ENCODE assay signal across 18 mouse cellular contexts in genomic region chr11:75257056-75257648, GRCm38 (mm10).
"Had no signal": no experiment of that assay in that cellular context is flagged by ENCODE, and none has a peak within 500 bp of the region (broad histone marks: within the 10 kb centered on the region; RNA-seq: fewer than 3 reads in every experiment).

No protein-coding gene starts in this region.

- H3K36me3 ChIP-seq: limb, embryonic 10.5 days; limb, embryonic 13.5 days; liver, embryonic 12.5 days; liver, embryonic 15.5 days; lung, embryonic 15.5 days; midbrain, embryonic 10.5 days; midbrain, embryonic 13.5 days had no signal

- DNase-seq: kidney, adult 9 months; kidney, postnatal 14 days; kidney, postnatal 4 days; layer of hippocampus, postnatal 36 days; liver; lung, adult 18-20 months; lung, postnatal 10 days; lung, postnatal 36 days; thymus, adult 18-20 months; thymus, postnatal 14 days had no signal

- H3K9ac ChIP-seq: limb, embryonic 13.5 days; liver, embryonic 12.5 days; liver, embryonic 15.5 days; lung, embryonic 15.5 days; midbrain, embryonic 13.5 days had no signal

- ATAC-seq: liver, embryonic 12.5 days; midbrain, embryonic 13.5 days had no signal

- H3K9me3 ChIP-seq: limb, embryonic 10.5 days; limb, embryonic 13.5 days; liver, embryonic 12.5 days; liver, embryonic 15.5 days; lung, embryonic 15.5 days; megakaryocyte, embryonic 14.5 days; midbrain, embryonic 10.5 days; midbrain, embryonic 13.5 days had no signal

- H3K4me3 ChIP-seq: limb, embryonic 10.5 days; limb, embryonic 13.5 days; liver, embryonic 12.5 days; liver, embryonic 15.5 days; lung, embryonic 15.5 days; megakaryocyte, embryonic 14.5 days; midbrain, embryonic 10.5 days; midbrain, embryonic 13.5 days had no signal

- H3K27me3 ChIP-seq: limb, embryonic 13.5 days; liver, embryonic 15.5 days; lung, embryonic 15.5 days; midbrain, embryonic 13.5 days had no signal

- H3K27ac ChIP-seq: limb, embryonic 13.5 days; liver, embryonic 12.5 days; liver, embryonic 15.5 days; lung, embryonic 15.5 days; midbrain, embryonic 10.5 days; midbrain, embryonic 13.5 days had no signal

- H3K4me2 ChIP-seq: limb, embryonic 13.5 days; liver, embryonic 12.5 days; liver, embryonic 15.5 days; lung, embryonic 15.5 days; midbrain, embryonic 13.5 days had no signal
